Mouse (Mus musculus): ENCODE measurements around the gene Rpp30. TPM values are rescaled to one million over a fixed set of nuclear protein-coding genes. Genes with fewer than 3 reads are reported as not detected.

Rpp30 gene
- polyA plus RNA-seq, 1 experiment, result 22.6 TPM

DNA sequence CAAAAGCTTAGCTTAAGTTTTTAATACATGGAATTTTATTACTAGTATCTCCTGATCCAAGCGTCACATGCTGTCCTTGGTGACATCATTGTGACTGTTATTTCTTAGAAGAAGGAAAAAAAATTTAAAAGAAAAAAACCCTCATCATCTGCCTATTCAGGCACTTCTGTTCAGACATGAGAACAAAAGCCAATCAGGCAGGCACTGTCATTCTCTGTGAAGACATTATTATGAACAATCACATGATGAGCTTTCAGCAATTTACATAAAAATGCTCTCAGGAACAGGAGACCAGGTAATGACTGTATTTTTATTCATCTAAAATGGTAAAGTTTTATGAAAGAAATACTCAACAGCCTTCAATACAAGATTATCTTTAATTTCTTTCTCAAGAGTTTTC, 14.7 kb downstream of the Rpp30 start:
- no peak for TF ChIP-seq POLR2A (IDR thresholded peaks at IDR 0.05; ENCODE audit: borderline replicate concordance, low read depth, low read length)
- TF ChIP-seq CTCF (IDR thresholded peaks at IDR 0.05; ENCODE audit: low read depth, low read length), result no peak
- Histone ChIP-seq H3K4me1 (ENCODE audit: control insufficient read depth, insufficient read depth, low read length) (no peaks in the 10 kb centered on the region), H3K4me3 (ENCODE audit: insufficient read depth, low read length) (no peak overlapping the region), H3K27ac (ENCODE audit: insufficient read depth, low read depth, low read length) (no peak overlapping the region)

DNA sequence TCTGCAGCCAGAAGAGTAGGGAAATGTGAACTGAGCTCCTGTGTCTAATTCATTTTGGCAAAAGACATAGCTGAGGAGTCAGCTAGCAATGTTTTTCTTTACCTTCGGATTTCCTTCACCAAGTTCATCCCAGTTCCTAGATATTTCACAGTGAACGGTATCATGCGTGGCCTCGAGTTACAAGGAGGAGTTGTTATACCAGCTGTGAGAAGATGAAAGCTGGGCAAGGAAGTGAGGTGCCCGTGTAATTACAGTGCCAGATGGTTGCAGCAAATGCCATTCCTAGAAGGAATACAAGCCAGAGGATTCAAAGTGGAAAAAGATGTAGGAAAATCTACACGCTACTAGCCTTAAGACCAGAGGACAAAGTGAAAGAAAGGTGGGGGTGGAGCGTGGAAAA, 15.4 kb downstream of the Rpp30 start:
- no peak for TF ChIP-seq CTCF (IDR thresholded peaks at IDR 0.05; ENCODE audit: low read depth, low read length)
- Histone ChIP-seq H3K27ac (ENCODE audit: insufficient read depth, low read depth, low read length) (no peak overlapping the region), H3K4me3 (ENCODE audit: insufficient read depth, low read length) (no peak overlapping the region), H3K4me1 (ENCODE audit: control insufficient read depth, insufficient read depth, low read length) (no peaks in the 10 kb centered on the region)

DNA sequence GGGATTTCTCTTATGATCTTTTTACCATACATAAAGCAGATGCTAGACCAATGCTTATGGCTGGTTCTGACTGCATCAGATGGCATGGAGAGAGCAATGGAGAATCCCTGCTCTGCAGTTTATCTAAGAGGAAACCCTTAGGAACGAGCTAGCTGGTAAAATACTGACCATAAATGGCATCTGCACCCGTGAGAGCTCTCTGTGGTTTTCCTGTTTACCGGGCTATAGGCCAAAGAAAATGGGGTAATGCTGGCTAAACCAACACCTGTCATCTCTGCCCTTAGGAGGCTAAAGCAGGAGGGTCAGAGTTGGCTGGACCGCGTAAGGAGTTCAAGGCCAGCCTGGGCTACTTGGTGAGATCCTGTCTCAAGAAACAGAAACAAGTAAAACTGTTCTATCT, 20.4 kb downstream of the Rpp30 start:
- Histone ChIP-seq H3K4me1 (ENCODE audit: control insufficient read depth, insufficient read depth, low read length) (no peaks in the 10 kb centered on the region), H3K4me3 (ENCODE audit: insufficient read depth, low read length) (no peak overlapping the region), H3K27ac (ENCODE audit: insufficient read depth, low read depth, low read length) (no peak overlapping the region)
- TF ChIP-seq POLR2A (IDR thresholded peaks at IDR 0.05; ENCODE audit: borderline replicate concordance, low read depth, low read length), result no peak
- no peak for TF ChIP-seq CTCF (IDR thresholded peaks at IDR 0.05; ENCODE audit: low read depth, low read length)

DNA sequence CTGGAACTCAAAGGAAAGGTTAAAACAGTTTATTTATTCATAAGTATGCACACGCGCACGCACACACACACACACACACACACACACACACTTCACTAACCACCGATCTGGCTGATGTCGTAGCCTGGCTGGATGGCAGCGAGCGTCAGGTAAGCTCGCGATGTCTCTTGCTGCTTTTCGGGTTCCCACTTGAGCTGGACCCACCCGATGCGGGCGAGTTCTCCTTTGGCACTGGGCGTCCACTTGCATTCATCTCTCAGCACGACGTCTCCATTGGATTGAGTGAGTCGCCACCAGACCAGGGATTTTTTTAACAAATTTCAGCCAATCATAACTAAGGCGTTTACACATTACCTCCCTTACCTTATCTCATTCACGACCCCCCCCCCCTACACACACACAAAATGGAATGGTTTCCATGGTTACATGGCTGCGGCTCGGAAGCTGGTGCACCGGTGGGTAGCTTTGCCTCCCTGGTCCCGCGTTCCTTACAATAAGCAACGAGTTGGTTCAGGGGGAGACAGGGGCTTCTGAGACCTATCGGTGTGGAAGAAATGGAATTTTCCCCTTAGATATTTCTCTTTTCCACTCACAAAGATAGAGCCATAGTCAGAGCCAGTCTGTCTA, 25.9 kb downstream of the Rpp30 start:
- Histone ChIP-seq H3K27ac (ENCODE audit: insufficient read depth, low read depth, low read length) (no peak overlapping the region), H3K4me3 (ENCODE audit: insufficient read depth, low read length) (no peak overlapping the region), H3K4me1 (ENCODE audit: control insufficient read depth, insufficient read depth, low read length) (no peaks in the 10 kb centered on the region)
- no peak for TF ChIP-seq POLR2A (IDR thresholded peaks at IDR 0.05; ENCODE audit: borderline replicate concordance, low read depth, low read length)

DNA sequence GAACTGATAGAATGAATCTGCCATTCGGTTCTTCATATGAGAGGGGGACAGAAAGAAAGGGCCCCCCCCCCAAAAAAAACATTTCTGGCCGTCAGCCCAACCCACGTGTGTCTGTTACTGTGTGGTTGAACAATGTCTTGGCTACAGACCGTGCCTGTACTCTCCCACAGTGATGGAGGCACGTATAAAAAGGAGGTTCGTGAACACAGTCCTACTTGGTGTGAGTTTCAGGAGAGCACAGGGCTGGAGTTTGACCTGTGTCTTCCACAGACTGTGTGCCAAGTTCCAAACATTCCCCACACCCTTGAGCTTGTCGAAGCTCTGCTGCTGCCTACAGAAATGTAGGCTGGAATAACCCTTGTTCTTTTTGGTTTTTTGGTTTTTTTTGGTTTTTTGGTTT, 26.9 kb downstream of the Rpp30 start:
- Histone ChIP-seq H3K4me1 (ENCODE audit: control insufficient read depth, insufficient read depth, low read length) (no peaks in the 10 kb centered on the region), H3K4me3 (ENCODE audit: insufficient read depth, low read length) (no peak overlapping the region), H3K27ac (ENCODE audit: insufficient read depth, low read depth, low read length) (no peak overlapping the region)
- TF ChIP-seq CTCF (IDR thresholded peaks at IDR 0.05; ENCODE audit: low read depth, low read length) (no peak), POLR2A (IDR thresholded peaks at IDR 0.05; ENCODE audit: borderline replicate concordance, low read depth, low read length) (no peak)

DNA sequence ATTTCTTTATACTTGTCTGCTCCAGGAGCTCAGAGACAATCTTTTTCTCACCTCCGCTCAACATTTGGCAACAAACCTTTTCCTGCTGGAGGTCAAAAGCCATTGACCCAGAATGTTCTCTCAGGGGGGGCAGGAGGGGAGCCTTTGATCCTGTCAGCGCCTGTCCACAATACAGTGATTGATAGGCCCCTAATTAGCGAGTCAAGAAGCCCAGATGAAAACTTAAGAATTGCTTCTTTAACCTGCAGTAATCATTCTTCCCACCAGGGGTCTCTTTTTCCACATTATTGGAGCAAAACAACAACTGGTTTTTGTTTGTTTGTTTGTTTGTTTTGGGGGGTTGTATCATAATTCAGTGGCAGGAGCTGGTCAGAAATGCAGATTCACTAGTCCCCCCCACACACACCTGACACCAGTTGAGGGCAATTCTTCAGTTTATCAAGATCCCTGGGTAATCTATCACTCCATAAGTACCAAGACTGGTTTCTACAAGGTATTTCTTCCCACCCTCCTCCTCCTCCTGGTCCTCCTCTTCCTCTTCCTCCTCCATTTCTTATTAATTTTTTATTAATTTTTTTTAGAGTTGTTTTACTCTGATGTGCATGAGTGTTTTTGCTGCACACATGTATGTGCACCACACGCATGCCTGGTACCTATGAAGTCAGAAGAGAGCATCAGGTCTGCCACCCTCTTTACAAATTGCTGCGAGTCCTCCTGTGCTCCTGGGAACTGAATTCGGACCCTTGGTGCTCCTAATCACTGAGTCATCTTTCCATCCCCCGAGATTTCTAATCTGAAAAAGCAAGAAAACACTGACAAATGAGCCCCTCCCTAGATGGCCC, 27.8 kb downstream of the Rpp30 start:
- no peak overlapping the region for H3K4me3 ChIP-seq (ENCODE audit: insufficient read depth, low read length)
- H3K27ac ChIP-seq (ENCODE audit: insufficient read depth, low read depth, low read length), result no peak overlapping the region
- TF ChIP-seq POLR2A (IDR thresholded peaks at IDR 0.05; ENCODE audit: borderline replicate concordance, low read depth, low read length) (no peak), CTCF (IDR thresholded peaks at IDR 0.05; ENCODE audit: low read depth, low read length) (0 out of 2 replicates have a peak, but pooled peaks have one; percentile 10)
- H3K4me1 ChIP-seq (ENCODE audit: control insufficient read depth, insufficient read depth, low read length), result no peaks in the 10 kb centered on the region

DNA sequence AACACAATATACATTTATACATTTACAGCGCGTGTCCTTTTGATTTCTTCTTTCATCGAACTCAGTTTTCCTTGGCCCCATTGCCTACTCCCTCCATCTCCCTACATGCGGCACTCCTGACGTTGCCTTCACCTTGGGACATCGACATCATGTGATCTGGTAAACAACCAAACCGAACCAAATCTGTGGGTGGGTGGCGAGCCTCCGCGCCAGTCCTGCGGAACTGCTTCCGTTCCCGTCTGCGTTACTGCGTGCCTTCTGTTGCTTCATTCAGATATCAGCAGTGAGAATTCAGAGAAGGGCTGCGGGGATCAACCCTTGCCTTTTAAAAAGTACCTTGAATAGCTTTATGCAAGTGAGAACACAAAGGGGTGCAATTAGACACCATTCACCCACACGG, 28.5 kb downstream of the Rpp30 start:
- Histone ChIP-seq H3K4me1 (ENCODE audit: control insufficient read depth, insufficient read depth, low read length) (no peaks in the 10 kb centered on the region), H3K4me3 (ENCODE audit: insufficient read depth, low read length) (no peak overlapping the region), H3K27ac (ENCODE audit: insufficient read depth, low read depth, low read length) (no peak overlapping the region)
- TF ChIP-seq POLR2A (IDR thresholded peaks at IDR 0.05; ENCODE audit: borderline replicate concordance, low read depth, low read length) (no peak), CTCF (IDR thresholded peaks at IDR 0.05; ENCODE audit: low read depth, low read length) (no peak)

DNA sequence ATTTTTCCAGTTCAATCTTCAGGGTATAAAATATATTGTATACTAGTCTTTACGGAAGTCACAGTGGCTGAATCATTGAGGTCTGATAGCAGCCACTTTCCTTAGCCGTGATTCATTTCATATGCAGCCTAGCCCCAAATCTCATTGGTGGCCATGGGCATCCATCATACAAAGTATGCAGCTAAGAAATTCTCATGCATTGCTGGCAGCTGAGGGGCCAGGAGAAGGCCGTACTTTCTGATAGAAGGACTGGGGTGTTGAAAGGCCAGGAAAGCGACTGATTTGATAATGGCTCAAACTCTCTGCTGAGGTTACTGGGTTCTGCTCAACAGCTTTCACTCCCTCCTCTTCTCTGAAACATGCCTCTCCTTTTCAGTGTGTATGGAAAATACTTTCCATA, 32.7 kb downstream of the Rpp30 start:
- H3K27ac ChIP-seq (ENCODE audit: insufficient read depth, low read depth, low read length), result no peak overlapping the region
- TF ChIP-seq POLR2A (IDR thresholded peaks at IDR 0.05; ENCODE audit: borderline replicate concordance, low read depth, low read length) (no peak), CTCF (IDR thresholded peaks at IDR 0.05; ENCODE audit: low read depth, low read length) (no peak)
- H3K4me1 ChIP-seq (ENCODE audit: control insufficient read depth, insufficient read depth, low read length), result no peaks in the 10 kb centered on the region
- H3K4me3 ChIP-seq (ENCODE audit: insufficient read depth, low read length), result no peak overlapping the region

DNA sequence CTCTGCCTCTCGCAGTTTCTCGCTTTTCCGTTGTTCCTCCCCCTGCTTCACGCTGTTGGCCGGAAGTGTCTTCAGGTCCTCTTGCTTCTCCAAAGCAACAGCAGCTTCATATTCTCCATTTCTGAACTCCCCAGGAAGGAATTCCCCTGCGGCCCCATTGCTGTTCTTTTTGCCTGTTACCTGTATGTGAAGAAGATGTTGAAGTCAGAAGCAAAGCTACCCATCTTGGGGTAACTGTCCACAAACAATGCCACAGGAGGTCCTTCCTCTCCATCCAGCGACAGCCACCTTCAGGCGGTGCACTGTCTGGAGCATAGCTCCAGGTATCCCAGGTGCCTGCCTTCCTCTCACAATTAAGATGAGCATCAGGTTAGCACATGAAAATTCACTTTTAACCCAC, 35.7 kb downstream of the Rpp30 start:
- no peak overlapping the region for H3K4me3 ChIP-seq (ENCODE audit: insufficient read depth, low read length)
- H3K27ac ChIP-seq (ENCODE audit: insufficient read depth, low read depth, low read length), result no peak overlapping the region
- TF ChIP-seq CTCF (IDR thresholded peaks at IDR 0.05; ENCODE audit: low read depth, low read length), result no peak
- TF ChIP-seq POLR2A (IDR thresholded peaks at IDR 0.05; ENCODE audit: borderline replicate concordance, low read depth, low read length), result no peak
- no peaks in the 10 kb centered on the region for H3K4me1 ChIP-seq (ENCODE audit: control insufficient read depth, insufficient read depth, low read length)

DNA sequence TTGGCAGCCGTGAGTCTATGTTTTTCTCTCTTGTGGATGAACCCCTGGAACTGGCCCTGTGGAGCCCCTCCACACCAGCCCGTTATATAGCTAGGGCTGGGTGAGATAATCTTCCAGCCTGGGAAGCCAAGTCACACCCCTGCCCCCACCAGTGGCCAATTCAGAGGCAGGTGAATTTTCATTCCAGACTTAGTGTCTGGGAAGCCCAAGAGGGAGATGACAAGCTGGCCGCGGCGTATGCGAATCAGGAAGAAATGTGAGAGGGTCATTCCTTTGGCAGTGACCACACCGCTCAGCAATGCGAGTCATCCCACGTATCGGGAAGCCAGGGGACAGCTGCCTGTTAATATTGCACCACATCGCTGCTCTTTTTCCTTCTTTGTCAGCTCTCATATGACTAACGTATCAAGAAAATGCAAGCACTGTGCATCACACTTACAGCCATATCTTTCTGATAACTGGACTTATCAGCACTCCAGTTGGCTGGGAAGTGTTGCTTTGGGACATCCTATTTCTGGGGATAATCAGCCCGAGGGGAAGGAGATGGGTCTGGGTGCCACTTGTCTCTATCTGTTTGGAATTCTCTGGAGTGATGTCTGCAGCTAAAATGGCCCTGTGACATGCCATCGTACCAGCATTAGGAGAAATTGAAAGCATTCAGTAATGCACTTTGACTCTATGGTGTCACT, 36.4 kb downstream of the Rpp30 start, which contains the start of gene Ankrd1:
Gene Ankrd1 (minus strand): TSS at position 317 of the 689 bp plus-strand sequence.
- TF ChIP-seq CTCF (IDR thresholded peaks at IDR 0.05; ENCODE audit: low read depth, low read length), result no peak
- TF ChIP-seq POLR2A (IDR thresholded peaks at IDR 0.05; ENCODE audit: borderline replicate concordance, low read depth, low read length), result no peak
- Histone ChIP-seq H3K27ac (ENCODE audit: insufficient read depth, low read depth, low read length) (no peak within 1 kb of the TSS), H3K4me3 (ENCODE audit: insufficient read depth, low read length) (no peak within 1 kb of the TSS), H3K4me1 (ENCODE audit: control insufficient read depth, insufficient read depth, low read length) (no peaks in the 10 kb centered on the region)

Measured in bone marrow macrophage, adult 2 months (primary cell).